Mouse (Mus musculus) left cerebral cortex, adult 8-10 months (tissue): ENCODE measurements around the gene Rangap1. TPM values are rescaled to one million over a fixed set of nuclear protein-coding genes. Genes with fewer than 3 reads are reported as not detected.
"Not testable (repeated sequence)": the region's sequence is repeated elsewhere in the genome, so short reads cannot be mapped to it uniquely, and the experiment has no call there.

Experiments used
- DNase-seq, 2 experiments: peaks; one replicate each; pipeline ENCODE4 v3.0.0; 2022; ENCODE audit warnings: low spot score in 2 of 2
- total RNA-seq, 4 experiments: library from RNA; stranded (reverse); gene quantifications; 2 replicates each; pipeline ENCODE4 v1.2.4; 2022

The Rangap1 gene
- total RNA-seq, 4 experiments from 2014 or later = 200 to 222 (median 212) TPM

DNA sequence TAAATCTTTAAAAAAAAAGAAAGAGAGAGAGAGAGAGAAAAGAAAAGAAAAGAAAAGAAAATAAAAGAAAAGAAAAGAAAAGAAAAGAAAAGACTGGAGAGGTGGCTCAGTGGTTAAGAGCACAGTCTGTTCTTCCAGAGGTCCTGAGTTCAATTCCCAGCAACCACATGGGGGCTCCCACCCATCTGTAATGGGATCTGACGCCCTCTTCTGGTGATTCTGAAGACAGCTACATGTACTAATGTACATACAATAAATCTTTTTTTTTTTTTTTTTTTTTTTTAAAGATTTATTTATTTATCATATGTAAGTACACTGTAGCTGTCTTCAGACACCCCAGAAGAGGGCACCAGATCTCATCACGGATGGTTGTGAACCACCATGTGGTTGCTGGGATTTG, 3.0 kb downstream of the Rangap1 start:
- not testable (repeated sequence) for DNase-seq

DNA sequence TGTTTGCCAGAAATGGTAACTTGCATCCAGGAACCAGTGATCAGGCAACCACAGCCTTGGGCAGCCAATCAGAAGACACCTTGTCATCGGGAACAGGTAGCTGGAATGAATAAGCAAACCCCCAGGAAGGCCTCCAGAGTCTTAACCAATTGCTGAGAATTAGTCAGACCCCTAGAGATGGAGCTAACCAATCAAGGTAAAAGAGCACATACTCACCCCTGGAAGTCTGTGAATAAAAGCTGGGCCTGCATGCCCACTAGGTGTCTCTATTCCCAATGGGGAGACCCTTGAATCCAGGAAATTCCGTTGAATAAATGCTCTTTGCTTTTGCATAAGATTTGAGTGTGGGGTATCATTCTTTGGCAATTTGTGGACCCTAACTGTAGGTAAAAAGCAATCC, 5.4 kb downstream of the Rangap1 start:
- DNase-seq = no peak

DNA sequence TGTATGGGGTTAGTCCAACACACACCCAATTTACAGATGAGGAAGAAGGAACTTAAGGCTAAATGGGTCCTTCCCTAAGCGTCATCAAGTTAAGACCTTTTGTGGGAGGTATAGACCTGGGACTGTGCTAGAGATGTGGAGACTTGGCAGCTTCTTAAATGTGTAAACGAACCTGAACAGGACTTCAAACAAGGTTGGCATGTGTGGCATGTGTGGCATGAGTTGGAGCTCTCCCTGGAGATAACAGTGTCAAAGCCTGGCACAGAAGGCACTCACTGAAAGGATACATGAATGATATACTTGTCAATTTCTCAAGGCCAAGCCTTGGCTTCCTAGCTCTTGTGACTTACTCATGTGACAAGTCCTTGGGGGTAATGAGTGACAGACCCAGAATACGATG, 6.0 kb downstream of the Rangap1 start:
- no peak for DNase-seq

DNA sequence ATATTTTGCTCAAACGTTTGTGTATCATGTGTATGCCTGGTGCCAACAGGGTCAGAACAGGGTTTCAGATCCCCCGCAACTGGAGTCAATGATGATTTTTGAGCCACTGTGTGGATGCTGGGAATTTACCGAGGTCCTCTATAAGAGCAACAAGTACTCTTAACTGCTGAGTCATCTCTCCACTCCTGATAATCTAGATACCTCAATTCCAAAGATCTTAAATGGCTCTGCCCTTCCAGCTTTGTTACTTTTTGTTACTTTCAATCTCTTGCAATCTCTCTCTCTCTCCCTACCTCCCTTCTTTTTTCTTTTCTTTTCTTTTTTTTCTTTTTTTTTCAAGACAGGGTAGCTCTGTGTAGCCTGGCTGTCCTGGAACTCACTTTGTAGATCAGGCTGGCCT, 10.3 kb downstream of the Rangap1 start:
- DNase-seq = no peak

DNA sequence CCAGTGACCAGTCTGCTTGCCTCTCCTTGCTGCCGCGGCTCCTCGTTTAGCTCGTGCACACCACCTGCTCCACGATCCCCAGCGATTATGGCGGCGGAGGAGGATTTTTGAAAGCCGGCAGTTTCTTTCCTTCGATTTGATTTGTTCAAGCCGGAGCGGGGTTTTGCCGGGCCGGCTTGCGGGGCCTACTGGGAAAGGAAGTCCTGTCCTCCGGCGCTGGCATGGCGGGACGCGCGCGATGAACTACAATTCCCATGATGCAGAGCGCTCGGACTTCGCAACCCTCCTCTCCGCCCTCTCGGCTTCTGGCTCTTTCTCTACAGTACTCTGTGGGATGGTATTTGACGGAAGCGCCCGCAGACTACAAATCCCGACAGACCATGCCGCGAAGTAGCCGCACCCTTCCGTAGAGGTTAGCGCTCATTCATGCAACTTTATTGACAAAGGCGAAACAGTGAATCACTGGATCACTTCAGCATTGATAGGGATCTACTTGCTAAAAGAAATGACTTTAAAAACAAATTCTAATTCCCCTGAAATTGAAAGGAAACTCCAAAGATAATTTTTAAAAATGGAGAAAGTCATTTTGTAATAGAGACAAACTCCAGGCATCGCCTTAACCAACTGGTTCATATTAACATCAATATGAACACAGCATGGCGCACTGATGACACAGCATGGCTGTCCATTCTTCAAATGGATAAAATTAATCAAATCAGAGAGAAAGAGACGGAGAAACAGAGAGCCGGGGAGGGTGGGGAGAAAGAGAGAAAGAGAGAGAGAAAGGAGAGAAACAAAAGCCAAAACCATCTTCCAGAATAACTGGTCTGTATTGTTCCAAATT, 15.3 kb downstream of the Rangap1 start:
- peak; percentile 92 to 99 for DNase-seq

DNA sequence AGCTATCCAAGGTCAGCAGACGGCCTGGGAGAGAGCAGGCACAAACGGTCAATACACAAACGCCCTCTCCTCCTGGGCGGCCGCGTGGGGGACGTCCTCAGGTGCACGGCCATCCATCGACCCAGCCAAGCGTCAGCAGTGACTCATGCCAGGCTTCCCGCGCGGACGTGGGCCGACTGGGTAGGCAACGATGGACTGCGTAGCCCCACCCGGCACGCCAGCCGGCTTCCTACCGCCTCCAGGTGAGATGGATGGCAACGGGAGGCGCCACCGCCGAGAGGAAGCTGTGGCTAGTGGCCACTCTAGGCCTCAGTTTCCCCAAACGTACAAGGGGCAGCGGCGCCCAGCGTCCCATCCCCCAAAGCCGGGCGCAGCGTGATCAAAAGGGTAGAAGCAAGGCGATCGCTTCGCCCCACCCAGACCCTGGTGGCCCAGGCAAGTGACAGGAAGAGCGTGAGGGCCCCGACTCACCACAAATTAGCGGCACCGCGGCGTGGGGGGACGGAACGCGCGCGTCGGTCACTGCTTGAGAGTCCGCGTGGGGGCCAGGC, 16.0 kb downstream of the Rangap1 start:
- peak; percentile 34 to 77 for DNase-seq

DNA sequence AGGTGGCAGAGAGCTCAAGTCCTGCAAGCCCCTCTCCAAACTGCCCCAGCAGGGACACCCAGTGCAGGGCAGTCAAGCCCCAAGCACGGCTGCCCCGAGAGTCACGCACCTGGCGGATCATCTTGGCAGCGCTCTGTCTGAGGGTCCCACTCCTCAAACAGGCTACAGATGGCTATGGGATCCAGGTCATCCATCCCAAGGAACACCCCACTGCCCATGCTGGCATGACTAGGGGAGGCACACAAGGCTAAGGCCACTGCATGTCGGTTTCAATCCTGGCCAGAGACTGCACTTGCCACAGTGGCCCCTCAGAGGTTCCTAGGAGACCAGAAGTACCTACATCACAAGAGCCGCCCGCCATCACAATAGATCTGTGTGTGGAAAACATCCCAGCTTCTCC, 19.4 kb downstream of the Rangap1 start:
- DNase-seq = no peak

DNA sequence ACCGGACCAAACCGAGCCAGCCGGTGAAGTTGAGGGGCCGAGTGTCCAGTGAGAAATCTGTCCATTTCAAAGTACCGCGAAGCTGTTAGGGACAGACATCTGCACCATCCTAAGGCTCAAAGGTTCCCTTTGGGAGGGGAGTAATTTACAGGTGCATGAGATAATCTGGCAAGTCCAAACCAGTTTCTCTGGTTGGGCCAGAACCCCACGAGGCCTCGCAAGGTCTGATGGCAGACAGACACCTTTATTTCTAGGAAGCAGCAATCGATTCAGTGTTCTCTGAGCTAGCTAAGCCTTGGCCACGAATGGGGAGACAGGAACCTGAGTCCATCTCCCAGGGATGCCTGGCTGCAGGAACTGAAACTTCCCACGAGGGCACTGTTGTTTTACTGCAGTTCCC, 21.7 kb downstream of the Rangap1 start:
- no peak for DNase-seq

DNA sequence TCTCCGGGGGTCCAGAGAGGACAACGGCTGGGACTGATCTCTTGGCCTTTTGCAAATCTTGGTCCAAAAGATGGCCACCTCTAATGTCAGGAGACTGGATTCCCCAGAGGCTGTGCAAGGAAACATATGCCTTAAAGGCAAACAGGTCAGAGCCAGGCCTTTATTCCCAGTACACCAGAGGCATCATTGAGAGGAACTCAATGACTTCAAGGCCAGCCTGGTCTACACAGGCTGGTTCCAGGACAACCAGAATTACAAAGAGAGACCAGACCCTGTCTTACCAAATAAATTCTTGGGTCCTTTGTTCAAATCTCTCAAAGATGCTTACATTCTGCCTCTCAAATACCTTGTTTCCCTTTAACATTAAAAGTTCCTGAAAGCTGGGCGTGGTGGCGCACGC, 23.0 kb downstream of the Rangap1 start:
- DNase-seq = no peak

DNA sequence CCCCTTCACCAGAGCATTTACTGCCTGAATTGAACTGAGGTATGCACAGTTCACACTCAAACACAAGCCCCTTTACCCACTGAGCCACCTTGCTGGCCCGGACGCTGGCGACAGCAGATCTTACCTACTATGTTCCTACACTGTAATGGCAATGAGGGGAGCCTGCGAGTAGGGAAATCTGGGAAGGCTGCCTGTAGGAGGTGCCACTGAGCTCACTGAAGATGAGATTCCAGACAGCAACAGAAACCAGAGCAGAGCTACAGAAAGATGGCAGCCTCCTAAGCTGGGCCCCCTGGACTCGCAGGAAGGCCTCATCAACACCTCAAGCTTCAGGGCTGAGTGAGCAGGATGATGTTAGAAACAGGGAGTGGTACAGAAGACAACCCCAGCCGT, 26.2 kb downstream of the Rangap1 start:
- DNase-seq = no peak

DNA sequence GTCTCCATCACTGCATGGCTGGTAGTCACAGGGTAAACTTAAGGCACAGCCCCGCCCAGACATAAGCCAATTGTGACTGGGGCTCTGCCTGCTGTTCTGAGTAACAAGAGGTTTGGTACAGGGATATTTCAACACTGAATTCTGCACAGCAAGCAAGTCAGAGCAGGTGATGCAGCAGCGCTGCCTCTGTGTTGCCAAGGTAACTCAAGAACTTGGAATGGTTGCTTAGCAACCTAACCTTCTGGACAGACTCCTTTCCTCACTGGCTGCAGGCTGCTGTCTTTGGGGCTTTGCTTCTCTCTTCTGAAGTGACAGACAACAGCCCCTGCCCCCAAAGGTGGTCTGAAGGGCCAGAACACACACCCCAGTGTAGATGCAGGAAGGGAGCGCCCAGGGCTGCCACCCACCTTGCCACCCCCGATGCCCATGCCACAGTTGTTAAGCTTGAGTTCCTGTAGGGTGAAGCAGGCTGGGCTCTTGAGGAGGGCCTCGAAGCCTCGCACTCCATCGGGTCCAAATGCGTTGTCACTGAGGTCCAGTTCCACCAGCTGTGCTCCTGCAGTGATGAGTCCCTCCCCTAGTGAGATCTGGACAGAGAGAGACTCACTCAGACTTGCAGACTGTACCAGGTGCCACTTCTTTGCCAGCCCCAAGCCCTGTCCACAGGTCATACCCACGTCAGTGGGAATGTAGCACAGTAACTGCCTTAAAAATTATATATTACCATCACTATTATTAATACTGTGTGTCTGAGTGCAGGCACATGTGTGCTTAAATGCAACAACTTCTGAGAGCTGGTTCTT, 26.8 kb downstream of the Rangap1 start:
- DNase-seq = peak; percentile 40 to 80

DNA sequence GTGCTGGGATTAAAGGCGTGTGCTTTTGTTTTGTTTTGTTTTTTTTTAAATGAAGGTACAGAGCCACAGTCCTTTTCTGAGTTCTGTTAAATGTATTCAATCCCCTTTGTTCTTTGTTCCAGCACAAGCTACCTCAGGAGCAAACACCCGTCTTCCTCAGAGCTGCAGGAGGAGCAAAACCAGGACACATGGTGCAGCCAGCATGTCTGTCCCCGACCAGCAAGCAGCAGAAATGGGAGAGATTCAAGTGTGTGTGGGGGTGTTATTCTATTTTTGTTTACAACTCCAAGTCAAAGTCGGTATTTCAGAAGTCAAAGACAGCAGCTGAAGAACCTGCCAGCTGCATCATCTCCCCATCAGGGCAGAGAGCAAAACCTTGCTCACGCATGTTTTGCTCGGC, 31.6 kb downstream of the Rangap1 start:
- DNase-seq = no peak

DNA sequence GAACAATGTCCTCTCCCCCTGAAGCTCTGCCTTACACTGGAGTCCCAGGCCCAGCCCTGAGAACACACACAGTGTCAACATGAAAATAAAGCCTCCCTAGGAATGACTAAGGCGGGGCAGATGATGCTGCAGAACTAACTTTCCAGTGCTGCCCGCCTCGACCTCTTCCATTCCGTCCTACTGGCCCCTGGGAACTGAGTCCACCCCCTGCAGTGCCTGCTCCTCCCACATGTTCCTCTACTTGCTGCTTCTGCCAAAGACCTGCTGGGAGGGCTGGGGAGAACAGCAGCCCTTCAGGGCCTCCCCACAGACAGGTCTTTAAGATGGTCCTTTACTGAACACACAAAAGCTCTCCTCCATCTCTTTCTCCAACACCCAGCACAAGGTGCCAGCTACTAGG, 34.5 kb downstream of the Rangap1 start:
- DNase-seq = no peak

DNA sequence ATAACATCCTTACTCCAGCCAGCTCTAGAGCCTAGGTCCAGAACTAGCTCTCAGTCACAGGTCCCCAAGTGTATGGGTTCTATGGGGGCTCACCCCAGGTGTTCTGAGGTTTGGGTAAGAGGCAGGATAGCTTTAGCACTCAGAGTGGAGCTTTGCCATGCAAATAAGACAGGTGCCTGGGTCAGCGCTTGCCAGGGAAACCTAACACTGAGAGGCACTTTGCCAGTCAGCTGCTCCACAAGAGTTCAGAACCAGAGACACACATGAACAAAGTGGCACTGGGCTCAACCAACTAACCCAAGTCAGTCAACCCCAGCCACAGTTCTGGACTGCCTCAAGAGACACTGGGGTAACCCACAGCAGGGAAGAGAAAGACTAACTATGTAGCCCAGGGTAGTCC, 35.6 kb downstream of the Rangap1 start:
- DNase-seq = no peak

DNA sequence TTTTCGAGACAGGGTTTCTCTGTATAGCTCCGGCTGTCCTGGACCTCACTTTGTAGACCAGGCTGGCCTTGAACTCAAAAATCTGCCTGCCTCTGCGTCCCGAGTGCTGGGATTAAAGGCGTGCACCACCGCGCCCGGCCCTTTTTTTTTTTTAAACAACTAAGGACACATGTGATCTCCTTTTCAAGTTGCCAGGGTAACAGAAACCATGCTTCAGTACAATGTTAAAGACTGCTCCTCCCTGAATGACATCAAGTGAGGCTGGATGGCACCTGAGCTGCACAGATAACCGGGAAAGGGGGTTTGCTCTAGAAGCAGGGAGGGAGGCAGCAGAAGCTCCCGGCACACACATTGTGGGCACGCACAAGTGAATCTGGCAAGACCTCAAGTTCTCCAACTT, 36.3 kb downstream of the Rangap1 start:
- no peak for DNase-seq

DNA sequence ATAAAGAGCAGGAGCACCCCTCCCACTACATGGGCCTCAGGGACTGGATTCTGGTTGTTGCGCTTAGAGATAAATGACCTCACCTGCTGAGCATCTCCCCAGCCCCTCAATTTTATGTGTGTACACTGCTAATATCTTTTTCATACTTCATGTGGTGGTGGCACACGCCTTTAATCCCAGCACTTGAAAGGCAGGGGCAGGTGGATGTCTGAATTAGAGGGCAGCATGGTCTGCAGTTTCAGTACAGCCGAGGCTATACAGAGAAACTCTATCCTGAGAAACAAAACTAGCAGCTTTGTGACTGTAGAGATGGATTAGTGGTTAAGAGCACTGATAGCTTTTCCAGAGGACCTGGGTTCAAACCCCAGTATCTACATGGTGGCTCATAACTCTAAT, 42.2 kb downstream of the Rangap1 start:
- no peak for DNase-seq

DNA sequence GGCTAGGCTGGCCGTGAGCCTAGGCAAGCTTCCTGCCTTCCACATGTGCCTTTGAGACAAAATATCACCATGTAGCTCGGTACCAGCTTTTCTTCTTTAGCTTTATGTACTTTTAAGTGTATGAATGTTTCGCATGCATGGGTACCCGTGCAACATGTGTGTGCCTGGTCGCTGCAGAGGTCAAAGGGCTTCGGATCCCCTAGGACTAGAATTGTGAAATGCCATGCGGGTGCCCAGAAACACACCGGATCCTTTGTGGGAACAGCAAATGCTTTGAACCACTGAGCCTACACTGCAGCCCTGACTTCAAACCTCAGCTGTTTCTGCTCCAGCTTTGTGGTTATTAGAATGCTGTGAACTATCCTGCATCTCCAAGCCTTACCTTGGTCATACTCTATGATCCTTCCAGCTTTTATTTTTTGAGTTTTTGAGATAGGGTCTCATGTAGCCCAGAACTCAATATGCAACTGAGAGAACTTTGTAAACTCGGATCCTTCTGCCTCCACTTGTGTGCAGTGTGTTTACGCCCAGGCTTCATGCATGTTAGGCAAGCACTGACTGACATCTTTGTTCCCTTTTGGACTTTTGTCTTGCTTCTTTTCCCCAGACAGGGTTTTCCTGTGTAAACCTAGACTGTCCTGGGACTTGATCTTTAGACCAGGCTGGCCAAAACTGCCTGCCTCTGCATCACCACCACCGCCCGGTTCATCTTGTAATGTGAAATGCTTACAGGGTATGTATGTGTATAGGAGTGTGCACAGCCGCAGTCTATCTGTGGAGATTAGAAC, 42.8 kb downstream of the Rangap1 start:
- DNase-seq = no peak

DNA sequence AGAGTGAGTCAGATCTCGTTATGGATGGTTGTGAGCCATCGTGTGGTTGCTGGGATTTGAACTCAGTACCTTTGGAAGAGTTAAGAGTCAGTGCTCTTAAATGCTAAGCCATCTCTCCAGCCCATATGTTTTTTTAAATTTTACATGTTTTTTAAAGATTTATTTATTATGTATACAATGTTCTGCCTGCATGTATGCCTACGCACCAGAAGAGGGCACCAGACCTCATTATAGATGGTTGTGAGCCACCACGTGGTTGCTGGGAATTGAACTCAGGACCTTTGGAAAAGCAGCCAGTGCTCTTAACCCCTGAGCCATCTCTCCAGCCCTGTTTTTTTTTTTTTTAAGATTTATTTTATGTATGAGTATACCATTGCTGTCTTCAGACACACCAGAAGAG, 44.0 kb downstream of the Rangap1 start:
- DNase-seq = not testable (repeated sequence)

DNA sequence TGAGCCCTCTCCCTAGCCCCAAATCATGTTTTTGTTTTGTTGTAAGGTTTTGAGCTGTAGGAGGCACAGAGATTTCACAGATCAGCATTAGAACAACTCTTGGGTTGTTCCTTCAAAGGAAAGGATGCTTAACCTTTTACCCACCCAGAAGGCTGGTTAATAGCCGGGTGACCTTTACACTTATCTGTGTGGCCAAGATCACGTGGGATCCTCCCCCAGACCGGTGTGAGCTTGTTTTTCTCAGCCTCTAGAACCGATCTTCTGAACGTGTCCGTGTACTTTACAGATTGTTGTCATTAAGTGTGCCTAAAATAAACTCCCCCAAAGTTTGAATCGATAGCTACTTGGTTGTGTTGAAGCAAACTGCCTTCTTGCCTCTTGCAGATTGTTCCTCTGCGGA, 44.7 kb downstream of the Rangap1 start:
- no peak for DNase-seq

DNA sequence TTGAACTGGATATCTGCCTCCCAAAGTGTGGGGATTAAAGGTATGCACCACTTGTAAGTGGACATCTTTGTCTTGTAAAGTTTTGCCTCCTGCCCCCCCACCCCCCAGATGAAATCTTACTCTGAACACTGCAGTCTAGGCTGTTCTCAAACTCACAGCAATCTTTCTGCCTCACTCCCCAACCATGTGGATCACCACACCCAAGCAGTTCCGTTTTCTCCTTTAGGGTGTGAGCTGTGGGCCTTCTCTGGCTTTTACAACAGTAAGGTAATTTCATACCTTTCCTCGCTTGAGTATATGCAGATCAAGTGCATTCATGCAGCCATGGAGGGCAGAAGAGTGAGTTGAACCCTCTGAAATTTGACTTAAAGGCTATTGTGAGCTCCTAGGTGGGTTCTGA, 45.2 kb downstream of the Rangap1 start:
- DNase-seq = no peak

DNA sequence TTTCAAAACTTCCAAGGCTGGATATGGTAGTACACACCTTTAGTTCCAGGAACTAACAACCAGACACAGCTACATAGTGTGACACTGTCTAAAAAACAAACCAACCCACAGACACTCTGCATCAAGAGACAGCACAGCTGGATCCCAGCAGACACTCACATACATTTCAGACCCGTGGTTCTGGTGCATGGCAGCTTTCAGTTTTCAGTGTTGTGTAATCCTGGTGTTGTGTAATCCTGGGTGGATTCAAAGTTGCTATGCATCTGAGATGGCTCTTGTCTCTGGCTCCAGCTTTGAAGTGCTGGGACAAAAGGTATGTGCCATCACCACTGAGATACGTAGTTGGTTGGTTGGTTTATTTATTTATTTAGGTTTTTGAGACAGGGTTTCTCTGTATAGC, 46.8 kb downstream of the Rangap1 start:
- no peak for DNase-seq

DNA sequence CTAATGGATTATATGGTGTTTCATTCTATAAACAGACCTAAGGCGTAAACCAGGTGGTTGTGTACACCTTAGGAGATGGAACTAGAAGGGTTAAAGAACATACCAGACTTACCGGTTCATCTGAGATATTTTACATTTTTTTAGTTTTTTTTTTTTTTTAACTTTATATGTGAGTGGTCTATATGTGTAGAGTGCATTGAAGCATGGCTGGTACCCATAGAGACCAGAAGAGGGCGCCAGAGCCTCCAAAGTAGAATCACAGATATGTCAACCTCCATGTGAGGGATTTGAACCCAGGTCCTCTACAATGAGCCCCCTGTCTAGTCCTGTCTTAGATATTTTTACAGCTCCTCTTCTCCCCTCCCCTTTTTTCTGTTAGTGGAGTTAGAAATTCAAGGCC, 47.5 kb downstream of the Rangap1 start:
- no peak for DNase-seq
